Comparison of ENCODE assay signal across 14 mouse cellular contexts in genomic region chr19:32328089-32328828, GRCm38 (mm10).
DNase-seq lines count a peak whose midpoint lies in the region; ATAC-seq lines count a peak whose summit lies in the region.
"Had no signal": no experiment of that assay in that cellular context is flagged by ENCODE, and none has a peak within 500 bp of the region (broad histone marks: within the 10 kb centered on the region; RNA-seq: fewer than 3 reads in every experiment).

No protein-coding gene starts in this region.

- peak overlapping the region; percentile 21; the same call in 1 of the 2 replicates for H3K27ac ChIP-seq in heart, embryonic 16.5 days (ENCODE audit: low read length)
- no peak overlapping the region for H3K27ac ChIP-seq in heart, embryonic 10.5 days
- H3K27ac ChIP-seq: forebrain, embryonic 10.5 days; hindbrain, embryonic 15.5 days had no signal

- ATAC-seq in heart, embryonic 16.5 days (replicated peaks; ENCODE audit: extremely low read depth, insufficient read depth, low FRiP score) = no peak
- peak; percentile 79 for ATAC-seq in common myeloid progenitor, adult 5-6 weeks (replicated peaks; ENCODE audit: low read depth, poor library complexity, severe bottlenecking)
- ATAC-seq: Patski had no signal

- no peaks in the 10 kb centered on the region for H3K9me3 ChIP-seq in heart, embryonic 16.5 days (replicated peaks; ENCODE audit: control insufficient read depth, low read length)
- H3K9me3 ChIP-seq in heart, embryonic 10.5 days = no peaks in the 10 kb centered on the region
- H3K9me3 ChIP-seq: forebrain, embryonic 10.5 days; hindbrain, embryonic 15.5 days; megakaryocyte, embryonic 14.5 days had no signal

- H3K4me3 ChIP-seq in heart, embryonic 16.5 days (ENCODE audit: low read length) = no peak overlapping the region
- no peak overlapping the region for H3K4me3 ChIP-seq in heart, embryonic 10.5 days
- H3K4me3 ChIP-seq: forebrain, embryonic 10.5 days; hindbrain, embryonic 15.5 days; megakaryocyte, embryonic 14.5 days had no signal

- 50% methylated on average over 2 of the region's 2 CpGs for WGBS in heart, embryonic 16.5 days
- WGBS in heart, embryonic 10.5 days = 32% methylated on average over 2 of the region's 2 CpGs

- no peaks in the 10 kb centered on the region for H3K27me3 ChIP-seq in heart, embryonic 16.5 days (ENCODE audit: control insufficient read depth, insufficient read depth, low read length)
- no peaks in the 10 kb centered on the region for H3K27me3 ChIP-seq in heart, embryonic 10.5 days (ENCODE audit: insufficient read depth, poor library complexity, severe bottlenecking)
- H3K27me3 ChIP-seq: hindbrain, embryonic 15.5 days; megakaryocyte, embryonic 14.5 days; Patski had no signal

- H3K36me3 ChIP-seq in heart, embryonic 16.5 days (ENCODE audit: control insufficient read depth, insufficient read depth) = no peaks in the 10 kb centered on the region
- no peaks in the 10 kb centered on the region for H3K36me3 ChIP-seq in heart, embryonic 10.5 days
- H3K36me3 ChIP-seq: forebrain, embryonic 10.5 days; hindbrain, embryonic 15.5 days had no signal

- H3K4me2 ChIP-seq in heart, embryonic 16.5 days (ENCODE audit: low read depth, low read length) = no peak overlapping the region
- H3K4me2 ChIP-seq: hindbrain, embryonic 15.5 days had no signal

- no peak for DNase-seq in heart, embryonic 10.5 days (ENCODE audit: low spot score)
- DNase-seq in thymus, postnatal 25 days = peak; percentile 16
- DNase-seq in thymus, postnatal 10 days (ENCODE audit: low spot score in 2 of 2) = no peak
- DNase-seq in layer of hippocampus, adult 18-20 months (ENCODE audit: low spot score in 2 of 2) = no peak
- no peak for DNase-seq in layer of hippocampus, adult 11-12 months (ENCODE audit: low spot score)
- DNase-seq: cerebellum, adult 2 months; kidney, adult 8-10 months; thymus, adult 18-20 months had no signal

- H3K4me1 ChIP-seq in heart, embryonic 16.5 days (ENCODE audit: control insufficient read depth, insufficient read depth, low read length) = peaks cover 21% of the 10 kb centered on the region
- H3K4me1 ChIP-seq in heart, embryonic 10.5 days = peaks cover 53% of the 10 kb centered on the region

- no peak overlapping the region for H3K9ac ChIP-seq in heart, embryonic 16.5 days (ENCODE audit: low read length)
- H3K9ac ChIP-seq: hindbrain, embryonic 15.5 days had no signal
